Mouse (Mus musculus) embryonic facial prominence, embryonic 15.5 days (tissue): ENCODE measurements at regions not wholly inside any gene's neighbourhood (a gene's known extent, or its start where the extent isn't known, plus 50 kb on each side); places are given as distances from the start of the nearest gene placed in this dataset.

Source experiments
- ATAC-seq: fragments of 200-750 bp; cut with Nextera tagmentation; 2 replicates; pipeline ENCODE4 v1.8.0; 2017; ENCODE audit warnings: low read depth, moderate TSS enrichment; ENCODE audit not compliant: insufficient number of reproducible peaks, low FRiP score, low TSS enrichment
- H3K27ac ChIP-seq: fragments of 300-500 bp; sonication (generic); replicated peaks from 2 replicates; pipeline ENCODE4 v1.5.1; 2015; ENCODE audit warnings: mild to moderate bottlenecking, inconsistent platforms
- H3K27me3 ChIP-seq: fragments of 300-500 bp; sonication (generic); 2 replicates; pipeline ENCODE4 v1.6.1; 2015; ENCODE audit warnings: inconsistent platforms
- H3K36me3 ChIP-seq: fragments of 300-500 bp; sonication (generic); 2 replicates; pipeline ENCODE4 v1.6.1; 2015; ENCODE audit warnings: mild to moderate bottlenecking, inconsistent platforms
- H3K4me1 ChIP-seq: fragments of 300-500 bp; sonication (generic); 2 replicates; pipeline ENCODE4 v1.6.1; 2015; ENCODE audit warnings: inconsistent platforms
- H3K4me2 ChIP-seq: fragments of 300-500 bp; sonication (generic); replicated peaks from 2 replicates; pipeline ENCODE4 v1.6.1; 2015; ENCODE audit warnings: mild to moderate bottlenecking, inconsistent platforms
- H3K4me3 ChIP-seq: fragments of 300-500 bp; sonication (generic); replicated peaks from 2 replicates; pipeline ENCODE4 v1.5.1; 2015; ENCODE audit warnings: mild to moderate bottlenecking, inconsistent platforms
- H3K9ac ChIP-seq: fragments of 300-500 bp; sonication (generic); 2 replicates; pipeline ENCODE4 v1.6.1; 2015; ENCODE audit warnings: inconsistent platforms
- H3K9me3 ChIP-seq: fragments of 300-500 bp; sonication (generic); replicated peaks from 2 replicates; pipeline ENCODE4 v1.6.1; 2016; ENCODE audit warnings: inconsistent platforms
- WGBS: fragments of 180-500 bp; shearing (Covaris S2); methylation state at CpG from one replicate; pipeline ENCODE4 v1.1.7; 2015; 5-methylcytosine and 5-hydroxymethylcytosine counted together

DNA sequence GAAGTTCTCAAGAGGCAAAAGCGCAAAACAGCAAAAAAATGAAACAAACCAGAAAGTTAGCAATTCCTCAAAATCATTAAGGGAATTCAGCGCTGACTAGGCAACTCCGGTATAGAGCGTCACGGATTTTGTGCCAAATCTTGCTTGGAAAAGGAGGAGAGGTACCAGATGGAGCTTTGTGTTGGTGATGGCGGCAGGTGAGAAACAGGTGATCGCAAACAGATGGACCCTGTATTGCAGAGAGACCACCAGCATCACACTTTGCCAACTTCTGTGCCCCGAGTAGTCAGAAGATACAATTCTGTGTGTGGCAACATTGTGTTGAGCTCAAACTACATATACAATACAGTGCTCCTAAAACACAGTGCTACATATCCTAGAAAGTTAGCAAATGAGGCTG, 68.5 kb upstream of the Krr1 start:
- H3K36me3 ChIP-seq: no peaks in the 10 kb centered on the region
- H3K9ac ChIP-seq: no peak overlapping the region
- no peak for ATAC-seq
- no peaks in the 10 kb centered on the region for H3K9me3 ChIP-seq
- no peak overlapping the region for H3K27ac ChIP-seq
- no peaks in the 10 kb centered on the region for H3K27me3 ChIP-seq
- H3K4me1 ChIP-seq: no peaks in the 10 kb centered on the region
- WGBS: 90% methylated on average over 8 of the region's 8 CpGs
- no peak overlapping the region for H3K4me2 ChIP-seq
- no peak overlapping the region for H3K4me3 ChIP-seq

DNA sequence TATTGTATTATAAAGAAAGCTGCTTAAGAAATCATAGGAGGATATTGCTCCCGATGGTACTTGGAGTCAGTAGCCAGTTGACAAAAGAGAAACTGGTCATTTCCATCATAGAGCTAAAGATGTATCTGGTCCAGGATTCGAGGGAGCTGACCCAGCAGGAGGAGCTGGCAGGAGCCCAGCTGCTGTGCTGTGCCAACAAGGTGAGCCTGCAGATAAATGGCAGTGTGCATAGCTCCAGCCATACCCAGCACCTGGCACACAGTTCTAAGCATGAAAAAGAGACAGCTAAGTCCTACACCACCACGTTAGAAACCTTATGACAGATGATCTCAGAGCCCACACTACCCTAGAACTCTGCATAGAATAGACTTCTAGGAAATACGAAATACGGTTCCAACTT, 64.6 kb upstream of the Krr1 start:
- Histone ChIP-seq H3K9me3 (no peaks in the 10 kb centered on the region), H3K9ac (no peak overlapping the region), H3K4me3 (no peak overlapping the region), H3K27ac (no peak overlapping the region), H3K4me1 (no peaks in the 10 kb centered on the region), H3K27me3 (no peaks in the 10 kb centered on the region), H3K4me2 (no peak overlapping the region), H3K36me3 (no peaks in the 10 kb centered on the region)
- 79% methylated on average over 5 of the region's 5 CpGs for WGBS
- no peak for ATAC-seq

DNA sequence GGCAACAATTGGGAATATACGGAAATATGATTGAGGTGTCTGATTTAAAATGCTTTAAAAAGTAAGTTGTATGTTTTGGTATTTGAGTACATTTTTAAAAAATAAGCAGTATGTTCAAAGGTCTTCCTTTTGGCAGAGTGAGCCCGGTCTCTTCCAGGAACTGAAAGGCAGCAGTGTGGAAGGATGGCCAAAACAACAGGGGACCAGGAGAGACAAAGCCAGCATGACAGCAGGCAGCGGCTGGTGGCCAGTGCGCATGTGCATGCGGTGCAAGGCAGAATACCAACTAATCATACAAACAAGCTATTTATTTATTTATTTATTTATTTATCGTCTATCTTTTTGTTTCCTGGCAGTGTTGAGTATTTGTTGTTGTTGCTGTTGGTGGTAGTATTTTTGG, 59.9 kb upstream of the Krr1 start:
- no peaks in the 10 kb centered on the region for H3K27me3 ChIP-seq
- H3K4me1 ChIP-seq: no peaks in the 10 kb centered on the region
- H3K4me3 ChIP-seq: no peak overlapping the region
- no peak overlapping the region for H3K9ac ChIP-seq
- H3K27ac ChIP-seq: no peak overlapping the region
- H3K9me3 ChIP-seq: no peaks in the 10 kb centered on the region
- H3K4me2 ChIP-seq: no peak overlapping the region
- no peaks in the 10 kb centered on the region for H3K36me3 ChIP-seq
- WGBS: 90% methylated on average over 6 of the region's 6 CpGs
- no peak for ATAC-seq

DNA sequence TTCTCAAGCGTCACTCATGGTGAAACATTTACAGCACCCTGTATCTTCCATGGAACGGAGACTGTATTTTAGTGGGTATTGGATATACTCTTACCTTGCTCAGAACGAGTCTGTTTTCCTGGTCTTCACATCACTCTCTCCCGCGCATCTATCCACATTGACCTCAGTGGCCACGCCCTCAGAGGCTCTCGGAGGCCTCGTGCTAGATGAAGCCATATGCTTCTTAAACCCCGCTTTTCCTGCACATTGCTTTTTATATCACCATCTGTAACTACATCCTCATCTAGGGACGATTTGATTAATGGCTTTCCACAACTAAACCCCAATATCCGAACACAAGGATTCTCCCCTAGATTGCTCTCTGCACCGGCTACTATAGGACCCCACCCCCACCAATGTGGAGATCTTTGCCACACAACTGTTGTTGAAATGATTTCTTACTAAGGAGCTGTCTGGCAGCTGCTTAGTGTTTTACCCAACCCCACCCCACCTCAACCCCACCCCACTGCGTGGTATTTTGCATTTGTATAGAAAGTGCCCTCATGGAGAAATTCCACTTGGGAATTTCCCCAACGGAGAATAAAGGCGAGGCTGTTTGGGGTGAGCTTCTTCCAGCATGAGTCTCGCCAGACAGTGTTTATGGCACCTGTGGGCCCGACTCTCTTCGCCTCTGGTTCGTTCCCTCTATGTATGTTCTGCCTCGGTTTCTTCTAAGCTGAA, 59.2 kb upstream of the Krr1 start:
- no peak overlapping the region for H3K4me2 ChIP-seq
- no peak overlapping the region for H3K9ac ChIP-seq
- H3K36me3 ChIP-seq: no peaks in the 10 kb centered on the region
- H3K27me3 ChIP-seq: no peaks in the 10 kb centered on the region
- H3K4me3 ChIP-seq: no peak overlapping the region
- no peaks in the 10 kb centered on the region for H3K9me3 ChIP-seq
- ATAC-seq: no peak
- H3K4me1 ChIP-seq: no peaks in the 10 kb centered on the region
- no peak overlapping the region for H3K27ac ChIP-seq
- WGBS: 86% methylated on average over 20 of the region's 20 CpGs

DNA sequence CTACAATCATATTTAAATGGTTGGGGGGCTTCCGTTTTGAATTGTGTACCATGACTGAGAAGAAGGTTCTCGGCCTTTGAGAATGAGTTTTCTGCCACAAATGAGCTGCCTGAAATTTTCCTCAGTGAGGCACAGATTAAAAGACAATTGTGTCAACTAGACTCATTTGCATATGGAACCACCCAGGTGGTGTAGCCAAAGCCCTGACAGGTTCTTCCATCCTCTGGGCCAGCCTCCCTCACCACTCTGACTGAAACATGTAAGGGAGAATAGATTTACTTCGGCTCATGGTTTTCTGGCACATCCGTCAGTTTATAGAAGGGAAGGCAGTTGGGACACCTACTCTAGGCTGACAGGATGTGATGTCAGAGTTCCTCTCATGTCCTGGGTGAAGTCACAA, 58.2 kb upstream of the Krr1 start:
- Histone ChIP-seq H3K36me3 (no peaks in the 10 kb centered on the region), H3K4me2 (no peak overlapping the region), H3K27ac (no peak overlapping the region), H3K9me3 (no peaks in the 10 kb centered on the region), H3K9ac (no peak overlapping the region), H3K4me3 (no peak overlapping the region), H3K27me3 (no peaks in the 10 kb centered on the region), H3K4me1 (no peaks in the 10 kb centered on the region)
- ATAC-seq: no peak
- WGBS: 82% methylated on average over 4 of the region's 4 CpGs

DNA sequence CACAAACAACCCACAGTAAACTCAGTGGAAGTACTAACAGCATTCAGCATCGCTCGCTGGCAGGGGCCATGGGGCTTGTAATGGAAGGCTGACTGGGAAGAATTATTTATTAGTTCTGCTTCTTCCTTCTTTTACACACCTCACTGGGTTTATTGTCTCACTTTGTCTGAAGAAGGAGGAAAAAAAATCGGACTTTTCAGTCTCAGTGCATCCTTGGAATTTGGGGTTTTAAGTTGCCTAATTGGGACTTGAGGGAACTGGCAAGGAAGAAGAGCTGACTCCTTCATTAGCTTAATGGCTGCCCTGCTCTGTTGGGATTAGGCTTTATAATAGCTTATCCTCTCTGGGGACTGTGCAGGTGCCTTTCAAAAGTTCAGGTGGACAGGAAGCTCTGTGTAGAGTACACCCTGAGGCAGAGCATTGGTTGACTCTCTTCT, 54.4 kb upstream of the Krr1 start:
- no peaks in the 10 kb centered on the region for H3K4me1 ChIP-seq
- 58% methylated on average over 3 of the region's 3 CpGs for WGBS
- no peaks in the 10 kb centered on the region for H3K36me3 ChIP-seq
- ATAC-seq: peak; percentile 57; the same call in 1 of the 2 replicates
- H3K27me3 ChIP-seq: no peaks in the 10 kb centered on the region
- H3K4me2 ChIP-seq: no peak overlapping the region
- H3K4me3 ChIP-seq: no peak overlapping the region
- no peak overlapping the region for H3K27ac ChIP-seq
- no peak overlapping the region for H3K9ac ChIP-seq
- H3K9me3 ChIP-seq: no peaks in the 10 kb centered on the region

DNA sequence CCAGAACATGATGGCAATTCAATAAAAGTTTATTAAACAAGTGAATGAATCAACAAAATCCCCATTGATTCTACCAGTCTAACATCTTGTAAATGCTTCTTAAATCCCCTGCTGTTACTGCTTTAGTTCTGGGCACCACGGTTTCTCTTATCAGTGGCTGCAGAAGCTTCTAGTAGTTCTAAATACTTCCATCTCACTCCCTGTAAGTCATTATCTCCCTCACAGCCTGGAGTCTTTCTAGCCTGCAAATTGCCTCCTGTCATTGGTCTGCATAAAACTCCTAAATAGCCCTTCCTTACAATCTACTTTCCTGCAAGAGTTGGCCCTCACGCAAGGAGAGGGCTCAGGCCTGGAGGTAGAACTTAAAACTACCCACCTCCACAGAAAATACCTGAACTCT, 53.0 kb upstream of the Krr1 start:
- Histone ChIP-seq H3K27me3 (no peaks in the 10 kb centered on the region), H3K27ac (no peak overlapping the region), H3K4me1 (no peaks in the 10 kb centered on the region), H3K4me3 (no peak overlapping the region), H3K9me3 (no peaks in the 10 kb centered on the region), H3K36me3 (no peaks in the 10 kb centered on the region), H3K4me2 (no peak overlapping the region), H3K9ac (no peak overlapping the region)
- ATAC-seq: no peak
- WGBS: 84% methylated on average over 2 of the region's 2 CpGs

DNA sequence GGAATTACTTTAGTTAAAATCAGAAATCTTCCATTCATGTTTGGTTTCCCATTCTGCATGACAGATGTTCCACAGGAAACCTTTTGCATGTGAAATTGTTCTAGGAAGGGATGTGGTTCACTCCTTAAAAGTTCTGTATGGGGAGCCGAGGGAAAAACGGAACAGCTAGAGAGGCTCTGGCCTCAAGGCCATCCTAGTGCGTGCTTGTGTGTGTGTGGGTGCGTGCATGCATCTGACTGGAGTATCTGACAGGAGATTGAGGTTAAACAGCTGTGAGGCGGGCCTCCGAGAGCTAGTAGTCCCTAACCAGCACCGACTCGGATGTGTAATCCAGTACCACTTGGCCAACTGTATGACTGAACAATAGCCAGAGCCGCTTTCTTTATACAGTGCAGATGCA, 51.0 kb upstream of the Krr1 start:
- Histone ChIP-seq H3K27ac (no peak overlapping the region), H3K27me3 (peaks cover 6% of the 10 kb centered on the region; the same call in 1 of the 2 replicates), H3K4me2 (no peak overlapping the region), H3K4me3 (no peak overlapping the region), H3K9me3 (no peaks in the 10 kb centered on the region), H3K4me1 (0 out of 2 replicates have a peak, but pooled peaks cover 5% of the 10 kb centered on the region), H3K36me3 (no peaks in the 10 kb centered on the region), H3K9ac (no peak overlapping the region)
- ATAC-seq: no peak
- WGBS: 68% methylated on average over 9 of the region's 9 CpGs
